Mouse (Mus musculus) MEL (cell line): ENCODE measurements around the gene Btbd7.

Source experiments
- CHD1 ChIP-seq: IDR thresholded peaks from 2 replicates; pipeline ENCODE4 v1.6.1; 2012; ENCODE audit warnings: low read depth, mild to moderate bottlenecking, inconsistent platforms, low read length, improper control_type of control experiment
- CHD2 ChIP-seq: IDR thresholded peaks from 2 replicates; pipeline ENCODE4 v1.6.1; 2011; ENCODE audit warnings: low read length, improper control_type of control experiment
- CTCF ChIP-seq, 3 experiments: IDR thresholded peaks in 2 of 3; conservative IDR thresholded peaks in 1 of 3; 2 replicates each; pipeline ENCODE4 v1.5.1; 2011 to 2012; ENCODE audit warnings: low read length in 3 of 3, low read depth in 2 of 3, mild to moderate bottlenecking in 2 of 3, improper control_type of control experiment in 1 of 3, inconsistent platforms in 1 of 3, mixed read lengths in 1 of 3, moderate library complexity in 1 of 3; ENCODE audit not compliant: control insufficient read depth in 1 of 3, insufficient read depth in 1 of 3, poor library complexity in 1 of 3, severe bottlenecking in 1 of 3
- EP300 ChIP-seq, 2 experiments: IDR thresholded peaks; 2 replicates each; pipeline ENCODE4 v1.6.1; 2011; ENCODE audit warnings: improper control_type of control experiment in 2 of 2, low read length in 2 of 2, low read depth in 1 of 2, mild to moderate bottlenecking in 1 of 2
- GABPA ChIP-seq: IDR thresholded peaks from 2 replicates; pipeline ENCODE4 v1.6.1; 2012; ENCODE audit warnings: low read depth, mild to moderate bottlenecking, inconsistent platforms, low read length, improper control_type of control experiment, moderate library complexity
- HCFC1 ChIP-seq: IDR thresholded peaks from 2 replicates; pipeline ENCODE4 v1.6.1; 2012; ENCODE audit warnings: low read depth, mild to moderate bottlenecking, inconsistent platforms, low read length, improper control_type of control experiment, moderate library complexity
- KAT2A ChIP-seq: conservative IDR thresholded peaks from 2 replicates; pipeline ENCODE4 v1.6.1; 2012; ENCODE audit warnings: low read depth, low read length, improper control_type of control experiment, inconsistent platforms
- MAX ChIP-seq: IDR thresholded peaks from 2 replicates; pipeline ENCODE4 v1.6.1; 2011; ENCODE audit warnings: low read length, improper control_type of control experiment
- MAZ ChIP-seq: IDR thresholded peaks from 2 replicates; pipeline ENCODE4 v1.6.1; 2012; ENCODE audit warnings: low read depth, mild to moderate bottlenecking, inconsistent platforms, low read length, improper control_type of control experiment
- RAD21 ChIP-seq: IDR thresholded peaks from 2 replicates; pipeline ENCODE4 v1.6.1; 2011; ENCODE audit warnings: mild to moderate bottlenecking, low read depth, low read length, improper control_type of control experiment
- ZKSCAN1 ChIP-seq: IDR thresholded peaks from 2 replicates; pipeline ENCODE4 v1.6.1; 2012; ENCODE audit warnings: low read depth, mild to moderate bottlenecking, inconsistent platforms, low read length, improper control_type of control experiment, moderate library complexity
- ZNF384 ChIP-seq: IDR thresholded peaks from 2 replicates; pipeline ENCODE4 v1.6.1; 2012; ENCODE audit warnings: low read depth, mild to moderate bottlenecking, inconsistent platforms, low read length, improper control_type of control experiment

GRCm38 (mm10) chr12:102740285-102740684 lies 138.0 kb downstream of the Btbd7 start:
- TF ChIP-seq CTCF (IDR thresholded peaks at IDR 0.05 in 2 of 3, conservative IDR thresholded peaks at IDR 0.05 in 1 of 3; ENCODE audit: control insufficient read depth in 1 of 3, insufficient read depth in 1 of 3, low read depth in 2 of 3, low read length in 3 of 3, poor library complexity in 1 of 3, severe bottlenecking in 1 of 3) = peak; percentile 49 to 76 (median 55)
- no peak for TF ChIP-seq HCFC1
- TF ChIP-seq ZNF384 = no peak
- TF ChIP-seq MAZ = no peak
- no peak for TF ChIP-seq EP300 (IDR thresholded peaks at IDR 0.05; ENCODE audit: low read depth in 1 of 2, low read length in 2 of 2)
- no peak for TF ChIP-seq KAT2A
- no peak for TF ChIP-seq CHD2
- no peak for TF ChIP-seq MAX
- TF ChIP-seq CHD1 = no peak
- peak; percentile 78 for TF ChIP-seq RAD21
- TF ChIP-seq ZKSCAN1 = no peak
- no peak for TF ChIP-seq GABPA
